Mouse (Mus musculus): ENCODE measurements around the gene Clstn1. TPM values are rescaled to one million over a fixed set of nuclear protein-coding genes. Genes with fewer than 3 reads are reported as not detected.

The Clstn1 gene
- polyA plus RNA-seq, 1 experiment from 2014 or later: 36.1 TPM

DNA sequence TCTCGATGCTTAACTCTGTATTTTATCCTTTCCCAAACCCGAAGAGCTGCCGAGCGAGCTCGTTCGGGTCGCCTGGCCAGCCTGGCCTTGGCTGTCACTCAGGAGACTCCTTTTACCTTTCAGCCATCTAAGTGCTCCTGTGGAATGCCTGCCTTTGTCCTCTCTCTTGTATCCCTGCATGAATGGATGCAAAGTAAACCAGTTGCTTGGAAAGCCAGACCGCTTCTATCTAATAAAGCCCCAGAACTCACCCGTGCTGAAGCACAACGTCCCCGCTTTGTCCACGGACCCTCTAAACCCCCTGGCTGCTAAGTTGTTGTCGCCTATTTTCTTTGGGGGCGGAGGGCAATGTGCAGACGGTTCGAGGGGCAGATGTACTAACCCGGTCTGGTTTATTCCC lies 40.5 kb downstream of the Clstn1 start:
- 0 out of 2 replicates have a peak overlapping the region, but pooled peaks have one; percentile 6 for H3K4me2 ChIP-seq (ENCODE audit: low read length)
- H3K36me3 ChIP-seq (ENCODE audit: control insufficient read depth, insufficient read depth, low read length): peaks cover 23% of the 10 kb centered on the region
- H3K9me3 ChIP-seq (replicated peaks; ENCODE audit: control insufficient read depth, low read length): no peaks in the 10 kb centered on the region
- H3K4me1 ChIP-seq (ENCODE audit: control insufficient read depth, insufficient read depth, low read length): peaks cover 12% of the 10 kb centered on the region
- peak overlapping the region; percentile 29; the same call in 1 of the 2 replicates for H3K9ac ChIP-seq (ENCODE audit: low read length)
- DNase-seq (ENCODE audit: low spot score) (no peak), ATAC-seq (peak; percentile 32; the same call in 1 of the 2 replicates)
- 14% methylated on average over 17 of the region's 17 CpGs for WGBS
- H3K4me3 ChIP-seq (ENCODE audit: low read depth, low read length): no peak overlapping the region
- 0 out of 2 replicates have a peak overlapping the region, but pooled peaks have one; percentile 21 for H3K27ac ChIP-seq (ENCODE audit: low read depth, low read length)
- no peaks in the 10 kb centered on the region for H3K27me3 ChIP-seq (replicated peaks; ENCODE audit: control insufficient read depth, insufficient read depth, low read length)

DNA sequence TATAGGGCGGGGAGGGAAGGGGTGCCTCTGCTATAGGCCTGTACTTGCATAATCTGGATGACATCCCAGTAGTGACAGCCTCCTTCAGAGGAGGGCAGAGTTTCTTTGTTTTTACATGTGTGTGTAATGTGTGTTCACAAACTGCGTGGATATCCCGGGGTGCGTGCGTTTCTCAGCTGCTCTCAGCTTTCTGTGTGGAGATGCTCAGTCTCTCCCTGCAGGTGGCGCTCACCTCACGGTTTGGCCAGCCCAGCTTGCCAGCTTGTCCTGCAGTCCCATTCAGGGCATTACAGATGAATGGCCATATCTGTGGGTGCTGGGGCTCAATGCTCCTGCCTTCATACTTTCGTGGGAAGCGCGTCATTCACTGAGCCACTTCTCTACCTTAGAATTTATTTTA lies 42.1 kb downstream of the Clstn1 start:
- WGBS: 69% methylated on average over 10 of the region's 10 CpGs

DNA sequence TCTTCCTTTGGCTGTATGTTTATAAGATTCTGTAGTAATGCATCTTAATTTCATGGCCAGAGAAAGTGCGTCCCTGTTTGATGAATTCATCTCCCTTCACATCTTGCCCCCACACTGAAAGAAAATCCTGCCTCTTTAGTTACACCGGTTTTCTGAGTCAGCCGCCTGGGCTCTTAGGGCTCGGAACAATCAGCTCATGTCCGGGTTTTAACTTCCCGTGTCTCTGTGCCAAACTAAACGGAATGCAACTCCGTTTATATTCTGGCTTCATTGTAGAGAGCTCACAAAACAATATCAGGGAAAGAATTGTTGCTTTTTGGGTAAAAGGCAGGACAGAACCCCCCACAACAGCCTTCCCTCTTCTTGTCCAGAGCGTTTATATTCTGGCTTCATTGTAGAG lies 42.5 kb downstream of the Clstn1 start:
- no peaks in the 10 kb centered on the region for H3K9me3 ChIP-seq (replicated peaks; ENCODE audit: control insufficient read depth, low read length)
- ATAC-seq (no peak), DNase-seq (ENCODE audit: low spot score) (no peak)
- H3K4me2 ChIP-seq (ENCODE audit: low read length): no peak overlapping the region
- no peak overlapping the region for H3K27ac ChIP-seq (ENCODE audit: low read depth, low read length)
- H3K9ac ChIP-seq (ENCODE audit: low read length): no peak overlapping the region
- 60% methylated on average over 9 of the region's 9 CpGs for WGBS
- no peaks in the 10 kb centered on the region for H3K27me3 ChIP-seq (replicated peaks; ENCODE audit: control insufficient read depth, insufficient read depth, low read length)
- peaks cover 42% of the 10 kb centered on the region for H3K36me3 ChIP-seq (ENCODE audit: control insufficient read depth, insufficient read depth, low read length)
- no peak overlapping the region for H3K4me3 ChIP-seq (ENCODE audit: low read depth, low read length)
- peaks cover 12% of the 10 kb centered on the region for H3K4me1 ChIP-seq (ENCODE audit: control insufficient read depth, insufficient read depth, low read length)

More for the DNA sequence above, 42.1 kb downstream of the Clstn1 start:
- ATAC-seq: peak; percentile 34; the same call in 1 of the 2 replicates
- H3K9me3 ChIP-seq (replicated peaks; ENCODE audit: control insufficient read depth, low read length): no peaks in the 10 kb centered on the region
- H3K9ac ChIP-seq (ENCODE audit: low read length): no peak overlapping the region
- DNase-seq (ENCODE audit: low spot score): peak; percentile 59
- H3K27ac ChIP-seq (ENCODE audit: low read depth, low read length): no peak overlapping the region
- H3K4me1 ChIP-seq (ENCODE audit: control insufficient read depth, insufficient read depth, low read length): peaks cover 12% of the 10 kb centered on the region
- no peak overlapping the region for H3K4me2 ChIP-seq (ENCODE audit: low read length)
- H3K36me3 ChIP-seq (ENCODE audit: control insufficient read depth, insufficient read depth, low read length): peaks cover 38% of the 10 kb centered on the region
- H3K4me3 ChIP-seq (ENCODE audit: low read depth, low read length): no peak overlapping the region
- no peaks in the 10 kb centered on the region for H3K27me3 ChIP-seq (replicated peaks; ENCODE audit: control insufficient read depth, insufficient read depth, low read length)

DNA sequence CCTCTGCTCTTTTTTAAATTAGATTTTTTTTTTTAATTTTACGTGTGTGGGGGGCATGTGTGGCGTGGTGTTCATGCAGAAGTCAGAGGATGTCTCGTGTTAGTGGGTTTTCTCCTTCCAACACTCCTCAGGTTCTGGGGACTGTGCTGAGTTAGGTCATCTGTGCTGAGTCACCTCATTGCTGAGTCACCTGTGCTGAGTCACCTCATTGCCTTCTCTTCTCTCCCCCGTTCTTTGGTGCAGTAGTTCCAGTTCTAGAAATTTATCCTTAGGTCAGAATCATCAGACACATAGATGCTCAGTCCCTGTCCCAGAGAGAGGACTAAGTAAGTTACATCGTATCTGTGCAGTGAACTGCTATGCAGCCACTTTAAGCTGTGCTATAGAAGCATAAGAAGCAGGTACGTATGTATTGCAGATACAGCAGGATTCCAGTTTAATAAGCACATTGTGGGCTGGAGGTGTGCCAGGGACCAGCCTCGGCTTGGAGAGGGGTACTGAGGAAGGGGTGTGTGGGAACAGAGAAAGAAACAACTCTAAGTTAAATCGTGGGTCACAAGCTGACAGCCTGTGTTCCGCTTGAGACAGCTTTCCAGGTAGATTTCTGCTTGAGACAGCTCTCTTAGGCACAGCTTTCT lies 46.5 kb downstream of the Clstn1 start:
- no peaks in the 10 kb centered on the region for H3K9me3 ChIP-seq (replicated peaks; ENCODE audit: control insufficient read depth, low read length)
- H3K36me3 ChIP-seq (ENCODE audit: control insufficient read depth, insufficient read depth, low read length): peaks cover 78% of the 10 kb centered on the region
- H3K27me3 ChIP-seq (replicated peaks; ENCODE audit: control insufficient read depth, insufficient read depth, low read length): no peaks in the 10 kb centered on the region
- ATAC-seq (no peak), DNase-seq (ENCODE audit: low spot score) (no peak)
- no peak overlapping the region for H3K4me3 ChIP-seq (ENCODE audit: low read depth, low read length)
- no peak overlapping the region for H3K27ac ChIP-seq (ENCODE audit: low read depth, low read length)
- no peak overlapping the region for H3K9ac ChIP-seq (ENCODE audit: low read length)
- WGBS: 83% methylated on average over 9 of the region's 9 CpGs
- H3K4me1 ChIP-seq (ENCODE audit: control insufficient read depth, insufficient read depth, low read length): no peaks in the 10 kb centered on the region
- H3K4me2 ChIP-seq (ENCODE audit: low read length): no peak overlapping the region

DNA sequence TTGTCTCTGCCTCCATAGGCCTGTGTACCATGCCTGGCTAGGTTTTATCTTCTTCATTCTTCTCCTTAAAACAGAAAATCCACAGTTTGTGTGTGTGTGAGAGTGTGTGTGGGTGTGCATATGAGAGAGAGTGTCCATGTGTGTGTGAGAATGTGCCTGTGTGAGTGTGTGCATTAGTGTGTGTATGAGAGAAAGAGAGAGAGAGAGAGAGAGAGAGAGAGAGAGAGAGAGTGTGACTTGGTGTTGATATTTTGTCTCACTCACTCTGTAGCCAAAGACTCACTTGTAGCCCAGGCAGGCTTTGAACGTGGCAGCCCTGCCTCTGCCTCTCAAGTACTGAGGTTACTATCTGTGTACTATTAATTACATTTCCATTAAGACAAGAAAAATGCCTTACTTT lies 47.9 kb downstream of the Clstn1 start:
- DNase-seq (ENCODE audit: low spot score) (no peak), ATAC-seq (no peak)
- Histone ChIP-seq H3K9me3 (replicated peaks; ENCODE audit: control insufficient read depth, low read length) (no peaks in the 10 kb centered on the region), H3K4me3 (ENCODE audit: low read depth, low read length) (no peak overlapping the region), H3K27ac (ENCODE audit: low read depth, low read length) (no peak overlapping the region), H3K27me3 (replicated peaks; ENCODE audit: control insufficient read depth, insufficient read depth, low read length) (no peaks in the 10 kb centered on the region), H3K36me3 (ENCODE audit: control insufficient read depth, insufficient read depth, low read length) (peaks cover 90% of the 10 kb centered on the region), H3K4me1 (ENCODE audit: control insufficient read depth, insufficient read depth, low read length) (no peaks in the 10 kb centered on the region), H3K4me2 (ENCODE audit: low read length) (no peak overlapping the region), H3K9ac (ENCODE audit: low read length) (no peak overlapping the region)
- 96% methylated on average over 1 of the region's 1 CpGs for whole genome bisulfite sequencing

DNA sequence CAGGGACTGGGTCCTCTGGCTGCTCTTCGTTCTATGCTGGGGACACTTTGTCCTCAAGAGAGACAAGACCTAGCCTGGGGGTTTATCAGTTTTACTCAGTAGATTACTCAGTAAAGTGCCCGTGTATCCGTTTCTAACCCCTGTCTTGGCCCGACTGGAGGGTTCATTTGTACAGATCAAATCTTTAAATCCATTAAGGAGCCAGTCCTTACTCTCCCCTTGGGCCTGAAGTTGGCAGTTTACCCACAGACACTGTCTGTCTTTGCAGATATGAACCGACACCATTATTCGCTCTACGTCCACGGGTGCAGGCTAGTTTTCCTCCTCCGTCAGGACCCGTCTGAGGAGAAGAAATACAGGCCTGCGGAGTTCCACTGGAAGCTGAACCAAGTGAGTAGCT lies 48.7 kb downstream of the Clstn1 start:
- H3K27ac ChIP-seq (ENCODE audit: low read depth, low read length): no peak overlapping the region
- peaks cover 91% of the 10 kb centered on the region for H3K36me3 ChIP-seq (ENCODE audit: control insufficient read depth, insufficient read depth, low read length)
- no peak overlapping the region for H3K4me3 ChIP-seq (ENCODE audit: low read depth, low read length)
- no peak overlapping the region for H3K4me2 ChIP-seq (ENCODE audit: low read length)
- no peaks in the 10 kb centered on the region for H3K4me1 ChIP-seq (ENCODE audit: control insufficient read depth, insufficient read depth, low read length)
- no peak overlapping the region for H3K9ac ChIP-seq (ENCODE audit: low read length)
- ATAC-seq (no peak), DNase-seq (ENCODE audit: low spot score) (no peak)
- 93% methylated on average over 11 of the region's 11 CpGs for WGBS
- no peaks in the 10 kb centered on the region for H3K27me3 ChIP-seq (replicated peaks; ENCODE audit: control insufficient read depth, insufficient read depth, low read length)
- H3K9me3 ChIP-seq (replicated peaks; ENCODE audit: control insufficient read depth, low read length): no peaks in the 10 kb centered on the region

DNA sequence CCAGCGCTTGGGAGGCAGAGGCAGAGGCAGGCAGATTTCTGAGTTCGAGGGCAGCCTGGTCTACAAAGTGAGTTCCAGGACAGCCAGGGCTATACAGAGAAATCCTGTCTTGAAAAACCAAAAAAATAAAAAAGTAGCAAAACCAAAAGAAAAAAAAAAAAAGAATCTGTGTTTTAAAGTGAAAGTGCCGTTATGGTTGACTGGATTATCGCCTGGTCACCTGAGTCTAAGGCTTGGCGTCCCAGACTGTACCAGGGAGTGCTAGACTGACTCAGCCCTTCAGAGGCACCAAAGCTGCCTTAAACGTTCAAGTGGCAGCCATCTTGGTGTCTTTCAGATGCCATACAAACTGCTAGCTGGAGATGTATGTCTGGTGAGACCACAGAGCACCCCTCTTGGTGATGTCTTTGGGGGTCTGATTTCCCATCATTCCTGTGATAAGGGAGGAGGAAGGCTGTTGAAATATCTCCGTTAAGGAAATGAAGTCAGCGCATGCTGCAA lies 49.7 kb downstream of the Clstn1 start:
- DNase-seq (ENCODE audit: low spot score) (no peak), ATAC-seq (no peak)
- H3K27me3 ChIP-seq (replicated peaks; ENCODE audit: control insufficient read depth, insufficient read depth, low read length): no peaks in the 10 kb centered on the region
- no peak overlapping the region for H3K4me2 ChIP-seq (ENCODE audit: low read length)
- no peaks in the 10 kb centered on the region for H3K9me3 ChIP-seq (replicated peaks; ENCODE audit: control insufficient read depth, low read length)
- H3K27ac ChIP-seq (ENCODE audit: low read depth, low read length): no peak overlapping the region
- H3K4me3 ChIP-seq (ENCODE audit: low read depth, low read length): no peak overlapping the region
- H3K36me3 ChIP-seq (ENCODE audit: control insufficient read depth, insufficient read depth, low read length): peaks cover 90% of the 10 kb centered on the region
- H3K4me1 ChIP-seq (ENCODE audit: control insufficient read depth, insufficient read depth, low read length): no peaks in the 10 kb centered on the region
- no peak overlapping the region for H3K9ac ChIP-seq (ENCODE audit: low read length)
- WGBS: 94% methylated on average over 8 of the region's 8 CpGs

DNA sequence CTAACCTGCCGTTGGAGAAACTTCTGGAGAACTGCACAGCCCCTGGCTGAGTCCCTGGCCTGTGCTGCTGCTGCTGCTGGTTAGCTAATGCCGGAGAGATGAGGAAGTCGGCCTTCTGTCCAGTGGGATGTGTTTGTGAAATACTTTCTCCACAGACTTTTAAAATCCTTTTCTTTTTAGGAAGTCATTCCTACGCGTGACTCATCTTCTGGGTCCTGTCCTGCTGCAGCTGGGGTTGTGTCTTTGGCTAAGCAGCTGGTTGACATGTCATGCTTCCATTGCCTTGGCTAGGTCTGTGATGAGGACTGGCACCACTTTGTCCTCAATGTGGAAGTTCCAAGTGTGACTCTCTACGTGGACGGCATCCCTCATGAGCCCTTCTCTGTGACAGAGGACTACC lies 51.7 kb downstream of the Clstn1 start:
- Histone ChIP-seq H3K4me3 (ENCODE audit: low read depth, low read length) (no peak overlapping the region), H3K27ac (ENCODE audit: low read depth, low read length) (no peak overlapping the region), H3K9me3 (replicated peaks; ENCODE audit: control insufficient read depth, low read length) (no peaks in the 10 kb centered on the region), H3K4me1 (ENCODE audit: control insufficient read depth, insufficient read depth, low read length) (no peaks in the 10 kb centered on the region), H3K4me2 (ENCODE audit: low read length) (no peak overlapping the region), H3K27me3 (replicated peaks; ENCODE audit: control insufficient read depth, insufficient read depth, low read length) (no peaks in the 10 kb centered on the region), H3K9ac (ENCODE audit: low read length) (no peak overlapping the region), H3K36me3 (ENCODE audit: control insufficient read depth, insufficient read depth, low read length) (peaks cover 90% of the 10 kb centered on the region)
- ATAC-seq (no peak), DNase-seq (ENCODE audit: low spot score) (no peak)
- WGBS: 90% methylated on average over 7 of the region's 7 CpGs

DNA sequence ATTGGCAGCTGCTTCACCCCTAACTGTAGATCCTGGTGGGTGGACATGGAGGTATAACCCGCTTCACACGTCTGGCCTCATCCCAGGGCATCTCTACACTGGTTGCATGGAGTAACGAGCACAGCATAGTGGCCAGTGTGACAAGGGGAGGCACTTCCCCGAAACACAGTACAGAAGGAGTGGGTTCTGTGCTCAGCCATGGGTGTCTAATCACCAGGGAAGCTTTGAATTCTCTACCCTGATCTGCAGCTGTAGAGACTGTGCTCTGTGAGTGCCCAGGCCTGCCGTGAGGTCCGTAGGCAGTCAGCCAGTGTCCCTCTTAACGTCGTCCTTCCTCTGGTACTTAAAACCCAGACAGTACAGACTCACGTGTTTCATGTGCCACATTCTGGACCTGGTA lies 54.6 kb downstream of the Clstn1 start:
- H3K27me3 ChIP-seq (replicated peaks; ENCODE audit: control insufficient read depth, insufficient read depth, low read length): no peaks in the 10 kb centered on the region
- H3K27ac ChIP-seq (ENCODE audit: low read depth, low read length): no peak overlapping the region
- H3K4me2 ChIP-seq (ENCODE audit: low read length): no peak overlapping the region
- 64% methylated on average over 9 of the region's 9 CpGs for WGBS
- peaks cover 85% of the 10 kb centered on the region for H3K36me3 ChIP-seq (ENCODE audit: control insufficient read depth, insufficient read depth, low read length)
- no peak for DNase-seq (ENCODE audit: low spot score)
- no peaks in the 10 kb centered on the region for H3K4me1 ChIP-seq (ENCODE audit: control insufficient read depth, insufficient read depth, low read length)
- no peaks in the 10 kb centered on the region for H3K9me3 ChIP-seq (replicated peaks; ENCODE audit: control insufficient read depth, low read length)
- ATAC-seq: no peak
- H3K9ac ChIP-seq (ENCODE audit: low read length): no peak overlapping the region
- no peak overlapping the region for H3K4me3 ChIP-seq (ENCODE audit: low read depth, low read length)
